Mouse (Mus musculus): ENCODE results near the gene Fryl. TPM values are rescaled to one million over a fixed set of nuclear protein-coding genes. Genes with fewer than 3 reads are reported as not detected.

Fryl gene
- polyA plus RNA-seq, 1 experiment from 2014 or later: 40.0 TPM

GRCm38 (mm10) chr5:73219716-73220115 is 36.7 kb downstream of the Fryl start:
- no peak overlapping the region for H3K9ac ChIP-seq (ENCODE audit: low read depth, low read length)
- H3K9me3 ChIP-seq (replicated peaks; ENCODE audit: control insufficient read depth, low read length, poor library complexity, severe bottlenecking): no peaks in the 10 kb centered on the region
- ATAC-seq: no peak
- 78% methylated on average over 3 of the region's 3 CpGs for WGBS
- no peak overlapping the region for H3K4me3 ChIP-seq (ENCODE audit: low read depth, low read length)
- H3K4me2 ChIP-seq (ENCODE audit: low read length): no peak overlapping the region
- H3K27me3 ChIP-seq (ENCODE audit: control insufficient read depth, insufficient read depth, low read depth, low read length): no peaks in the 10 kb centered on the region
- H3K36me3 ChIP-seq (ENCODE audit: control insufficient read depth, insufficient read depth, low read length): no peaks in the 10 kb centered on the region; the same call in 1 of the 2 replicates
- H3K4me1 ChIP-seq (ENCODE audit: control insufficient read depth, insufficient read depth, low read length): no peaks in the 10 kb centered on the region
- H3K27ac ChIP-seq (ENCODE audit: low read length): no peak overlapping the region

GRCm38 (mm10) chr5:73218065-73218464 is 38.4 kb downstream of the Fryl start:
- Histone ChIP-seq H3K9ac (ENCODE audit: low read depth, low read length) (no peak overlapping the region), H3K27me3 (ENCODE audit: control insufficient read depth, insufficient read depth, low read depth, low read length) (no peaks in the 10 kb centered on the region), H3K4me3 (ENCODE audit: low read depth, low read length) (no peak overlapping the region), H3K4me2 (ENCODE audit: low read length) (no peak overlapping the region), H3K9me3 (replicated peaks; ENCODE audit: control insufficient read depth, low read length, poor library complexity, severe bottlenecking) (no peaks in the 10 kb centered on the region), H3K27ac (ENCODE audit: low read length) (no peak overlapping the region), H3K36me3 (ENCODE audit: control insufficient read depth, insufficient read depth, low read length) (no peaks in the 10 kb centered on the region; the same call in 1 of the 2 replicates), H3K4me1 (ENCODE audit: control insufficient read depth, insufficient read depth, low read length) (no peaks in the 10 kb centered on the region)
- no peak for ATAC-seq
- 93% methylated on average over 4 of the region's 4 CpGs for WGBS

- H3K9ac ChIP-seq (ENCODE audit: low read depth, low read length): no peak overlapping the region
- no peaks in the 10 kb centered on the region for H3K4me1 ChIP-seq (ENCODE audit: control insufficient read depth, insufficient read depth, low read length)
- 100% methylated on average over 1 of the region's 1 CpGs for WGBS
- ATAC-seq: no peak
- H3K4me3 ChIP-seq (ENCODE audit: low read depth, low read length): no peak overlapping the region
- no peaks in the 10 kb centered on the region for H3K9me3 ChIP-seq (replicated peaks; ENCODE audit: control insufficient read depth, low read length, poor library complexity, severe bottlenecking)
- H3K27ac ChIP-seq (ENCODE audit: low read length): no peak overlapping the region
- no peak overlapping the region for H3K4me2 ChIP-seq (ENCODE audit: low read length)
- H3K36me3 ChIP-seq (ENCODE audit: control insufficient read depth, insufficient read depth, low read length): no peaks in the 10 kb centered on the region; the same call in 1 of the 2 replicates
- H3K27me3 ChIP-seq (ENCODE audit: control insufficient read depth, insufficient read depth, low read depth, low read length): no peaks in the 10 kb centered on the region
These were observed 39.3 kb downstream of the Fryl start for GRCm38 (mm10) chr5:73217116-73217515.

- ATAC-seq: peak; percentile 25; the same call in 1 of the 2 replicates
- Histone ChIP-seq H3K36me3 (ENCODE audit: control insufficient read depth, insufficient read depth, low read length) (no peaks in the 10 kb centered on the region; the same call in 1 of the 2 replicates), H3K9me3 (replicated peaks; ENCODE audit: control insufficient read depth, low read length, poor library complexity, severe bottlenecking) (no peaks in the 10 kb centered on the region), H3K27ac (ENCODE audit: low read length) (no peak overlapping the region), H3K4me3 (ENCODE audit: low read depth, low read length) (no peak overlapping the region), H3K9ac (ENCODE audit: low read depth, low read length) (no peak overlapping the region), H3K27me3 (ENCODE audit: control insufficient read depth, insufficient read depth, low read depth, low read length) (no peaks in the 10 kb centered on the region), H3K4me2 (ENCODE audit: low read length) (no peak overlapping the region), H3K4me1 (ENCODE audit: control insufficient read depth, insufficient read depth, low read length) (no peaks in the 10 kb centered on the region)
- WGBS: 92% methylated on average over 9 of the region's 9 CpGs
These were observed 40.4 kb downstream of the Fryl start for GRCm38 (mm10) chr5:73216014-73216413.

- 77% methylated on average over 9 of the region's 9 CpGs for WGBS
- Histone ChIP-seq H3K4me3 (ENCODE audit: low read depth, low read length) (no peak overlapping the region), H3K4me2 (ENCODE audit: low read length) (no peak overlapping the region), H3K4me1 (ENCODE audit: control insufficient read depth, insufficient read depth, low read length) (no peaks in the 10 kb centered on the region; the same call in 1 of the 2 replicates), H3K9me3 (replicated peaks; ENCODE audit: control insufficient read depth, low read length, poor library complexity, severe bottlenecking) (no peaks in the 10 kb centered on the region), H3K9ac (ENCODE audit: low read depth, low read length) (no peak overlapping the region), H3K27me3 (ENCODE audit: control insufficient read depth, insufficient read depth, low read depth, low read length) (no peaks in the 10 kb centered on the region), H3K36me3 (ENCODE audit: control insufficient read depth, insufficient read depth, low read length) (no peaks in the 10 kb centered on the region; the same call in 1 of the 2 replicates), H3K27ac (ENCODE audit: low read length) (no peak overlapping the region)
- ATAC-seq: no peak
These were observed 44.0 kb downstream of the Fryl start for GRCm38 (mm10) chr5:73212446-73212845.

- no peaks in the 10 kb centered on the region for H3K27me3 ChIP-seq (ENCODE audit: control insufficient read depth, insufficient read depth, low read depth, low read length)
- no peak overlapping the region for H3K9ac ChIP-seq (ENCODE audit: low read depth, low read length)
- no peaks in the 10 kb centered on the region; the same call in 1 of the 2 replicates for H3K4me1 ChIP-seq (ENCODE audit: control insufficient read depth, insufficient read depth, low read length)
- WGBS: 95% methylated on average over 15 of the region's 15 CpGs
- H3K9me3 ChIP-seq (replicated peaks; ENCODE audit: control insufficient read depth, low read length, poor library complexity, severe bottlenecking): no peaks in the 10 kb centered on the region
- H3K4me3 ChIP-seq (ENCODE audit: low read depth, low read length): no peak overlapping the region
- no peaks in the 10 kb centered on the region; the same call in 1 of the 2 replicates for H3K36me3 ChIP-seq (ENCODE audit: control insufficient read depth, insufficient read depth, low read length)
- no peak overlapping the region for H3K4me2 ChIP-seq (ENCODE audit: low read length)
- no peak overlapping the region for H3K27ac ChIP-seq (ENCODE audit: low read length)
- ATAC-seq: no peak
These were observed 44.5 kb downstream of the Fryl start for GRCm38 (mm10) chr5:73211961-73212360.

GRCm38 (mm10) chr5:73210971-73211315 is 45.5 kb downstream of the Fryl start:
- Histone ChIP-seq H3K4me1 (ENCODE audit: control insufficient read depth, insufficient read depth, low read length) (no peaks in the 10 kb centered on the region; the same call in 1 of the 2 replicates), H3K27ac (ENCODE audit: low read length) (no peak overlapping the region), H3K27me3 (ENCODE audit: control insufficient read depth, insufficient read depth, low read depth, low read length) (no peaks in the 10 kb centered on the region), H3K9me3 (replicated peaks; ENCODE audit: control insufficient read depth, low read length, poor library complexity, severe bottlenecking) (no peaks in the 10 kb centered on the region), H3K9ac (ENCODE audit: low read depth, low read length) (no peak overlapping the region), H3K36me3 (ENCODE audit: control insufficient read depth, insufficient read depth, low read length) (no peaks in the 10 kb centered on the region; the same call in 1 of the 2 replicates), H3K4me2 (ENCODE audit: low read length) (no peak overlapping the region), H3K4me3 (ENCODE audit: low read depth, low read length) (no peak overlapping the region)
- no peak for ATAC-seq
- 95% methylated on average over 6 of the region's 6 CpGs for WGBS

- Histone ChIP-seq H3K9me3 (replicated peaks; ENCODE audit: control insufficient read depth, low read length, poor library complexity, severe bottlenecking) (no peaks in the 10 kb centered on the region), H3K27ac (ENCODE audit: low read length) (no peak overlapping the region), H3K4me1 (ENCODE audit: control insufficient read depth, insufficient read depth, low read length) (no peaks in the 10 kb centered on the region; the same call in 1 of the 2 replicates), H3K36me3 (ENCODE audit: control insufficient read depth, insufficient read depth, low read length) (no peaks in the 10 kb centered on the region; the same call in 1 of the 2 replicates), H3K27me3 (ENCODE audit: control insufficient read depth, insufficient read depth, low read depth, low read length) (no peaks in the 10 kb centered on the region), H3K4me2 (ENCODE audit: low read length) (no peak overlapping the region), H3K9ac (ENCODE audit: low read depth, low read length) (no peak overlapping the region), H3K4me3 (ENCODE audit: low read depth, low read length) (no peak overlapping the region)
- no peak for ATAC-seq
- 89% methylated on average over 22 of the region's 22 CpGs for WGBS
These were observed 46.1 kb downstream of the Fryl start for GRCm38 (mm10) chr5:73210127-73210970.

All from midbrain, embryonic 16.5 days (tissue).